Mouse (Mus musculus): ENCODE measurements around the gene Rpl32. TPM values are rescaled to one million over a fixed set of nuclear protein-coding genes. Genes with fewer than 3 reads are reported as not detected.
"Not testable (repeated sequence)": the region's sequence is repeated elsewhere in the genome, so short reads cannot be mapped to it uniquely, and the experiment has no call there.

Gene Rpl32
- total RNA-seq, 1 experiment: 3,173 TPM

DNA sequence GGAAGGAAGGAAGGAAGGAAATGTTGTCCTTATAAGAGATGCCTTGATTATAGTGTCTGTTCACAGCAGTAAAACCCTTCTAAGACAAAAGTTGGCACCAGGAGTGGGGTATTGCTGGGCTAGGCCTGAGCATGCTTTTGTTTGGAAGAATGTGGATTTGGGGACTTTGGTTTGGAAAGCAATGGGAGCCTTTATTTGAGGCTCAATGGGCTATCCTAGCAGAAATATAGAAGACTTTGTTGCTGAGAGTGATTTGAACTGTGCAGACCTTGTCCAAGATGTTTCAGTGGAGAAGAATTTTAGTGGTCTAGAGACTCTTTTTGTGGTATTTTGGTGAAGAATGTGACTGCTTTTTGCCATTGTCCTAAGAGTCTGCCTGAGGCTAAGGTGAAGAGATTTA is 25.3 kb upstream of the Rpl32 start:
- Histone ChIP-seq H3K9me3 (ENCODE audit: control insufficient read depth, insufficient read depth, low read depth, low read length) (no peaks in the 10 kb centered on the region), H3K27ac (ENCODE audit: insufficient read depth, low read depth, low read length, poor library complexity, severe bottlenecking) (no peak overlapping the region), H3K9ac (ENCODE audit: insufficient read depth, low read depth, low read length, poor library complexity, severe bottlenecking) (no peak overlapping the region), H3K4me1 (ENCODE audit: control insufficient read depth in 2 of 2, insufficient read depth in 2 of 2, low read length in 2 of 2, poor library complexity in 1 of 2) (peaks cover 0 to 7% of the 10 kb centered on the region in 2 experiments; a peak in 1 of 4 replicates), H3K36me3 (ENCODE audit: control insufficient read depth, insufficient read depth, low read length, poor library complexity, severe bottlenecking) (no peaks in the 10 kb centered on the region), H3K4me3 (ENCODE audit: insufficient read depth in 1 of 2, low read depth in 1 of 2, low read length in 2 of 2, poor library complexity in 1 of 2, severe bottlenecking in 1 of 2) (no peak overlapping the region)
- TF ChIP-seq ZC3H11A (IDR thresholded peaks at IDR 0.05; ENCODE audit: borderline replicate concordance, low read depth, low read length): no peak
- TF ChIP-seq HCFC1 (IDR thresholded peaks at IDR 0.05; ENCODE audit: borderline replicate concordance, insufficient read depth, low read length): no peak
- no peak for TF ChIP-seq MAFK (IDR thresholded peaks at IDR 0.05; ENCODE audit: insufficient read depth, low read depth, low read length)
- no peak for TF ChIP-seq CHD2 (IDR thresholded peaks at IDR 0.05; ENCODE audit: low read depth, low read length)
- TF ChIP-seq ZNF384 (IDR thresholded peaks at IDR 0.05; ENCODE audit: low read depth, low read length): no peak
- in situ Hi-C loops (cut with MboI; ENCODE audit: low sequenced_read_pairs in 2 of 2, unreplicated experiment in 2 of 2): no loop called here
- no peak for DNase-seq (ENCODE audit: low read depth, low spot score)

GRCm38 (mm10) chr6:115832152-115832850 is 23.8 kb upstream of the Rpl32 start:
- no peak overlapping the region for H3K27ac ChIP-seq (ENCODE audit: insufficient read depth, low read depth, low read length, poor library complexity, severe bottlenecking)
- no peak for TF ChIP-seq CHD2 (IDR thresholded peaks at IDR 0.05; ENCODE audit: low read depth, low read length)
- no peak for TF ChIP-seq MAFK (IDR thresholded peaks at IDR 0.05; ENCODE audit: insufficient read depth, low read depth, low read length)
- no peak for TF ChIP-seq ZC3H11A (IDR thresholded peaks at IDR 0.05; ENCODE audit: borderline replicate concordance, low read depth, low read length)
- TF ChIP-seq HCFC1 (IDR thresholded peaks at IDR 0.05; ENCODE audit: borderline replicate concordance, insufficient read depth, low read length): no peak
- TF ChIP-seq ZNF384 (IDR thresholded peaks at IDR 0.05; ENCODE audit: low read depth, low read length): no peak
- in situ Hi-C loops (cut with MboI; ENCODE audit: low sequenced_read_pairs in 2 of 2, unreplicated experiment in 2 of 2): no loop called here
- no peaks in the 10 kb centered on the region for H3K9me3 ChIP-seq (ENCODE audit: control insufficient read depth, insufficient read depth, low read depth, low read length)
- DNase-seq (ENCODE audit: low read depth, low spot score): no peak
- H3K36me3 ChIP-seq (ENCODE audit: control insufficient read depth, insufficient read depth, low read length, poor library complexity, severe bottlenecking): no peaks in the 10 kb centered on the region
- H3K4me1 ChIP-seq (ENCODE audit: control insufficient read depth in 2 of 2, insufficient read depth in 2 of 2, low read length in 2 of 2, poor library complexity in 1 of 2): peaks cover 0 to under 1% of the 10 kb centered on the region in 2 experiments; a peak in 1 of 4 replicates
- no peak overlapping the region for H3K9ac ChIP-seq (ENCODE audit: insufficient read depth, low read depth, low read length, poor library complexity, severe bottlenecking)
- H3K4me3 ChIP-seq (ENCODE audit: insufficient read depth in 1 of 2, low read depth in 1 of 2, low read length in 2 of 2, poor library complexity in 1 of 2, severe bottlenecking in 1 of 2): no peak overlapping the region

DNA sequence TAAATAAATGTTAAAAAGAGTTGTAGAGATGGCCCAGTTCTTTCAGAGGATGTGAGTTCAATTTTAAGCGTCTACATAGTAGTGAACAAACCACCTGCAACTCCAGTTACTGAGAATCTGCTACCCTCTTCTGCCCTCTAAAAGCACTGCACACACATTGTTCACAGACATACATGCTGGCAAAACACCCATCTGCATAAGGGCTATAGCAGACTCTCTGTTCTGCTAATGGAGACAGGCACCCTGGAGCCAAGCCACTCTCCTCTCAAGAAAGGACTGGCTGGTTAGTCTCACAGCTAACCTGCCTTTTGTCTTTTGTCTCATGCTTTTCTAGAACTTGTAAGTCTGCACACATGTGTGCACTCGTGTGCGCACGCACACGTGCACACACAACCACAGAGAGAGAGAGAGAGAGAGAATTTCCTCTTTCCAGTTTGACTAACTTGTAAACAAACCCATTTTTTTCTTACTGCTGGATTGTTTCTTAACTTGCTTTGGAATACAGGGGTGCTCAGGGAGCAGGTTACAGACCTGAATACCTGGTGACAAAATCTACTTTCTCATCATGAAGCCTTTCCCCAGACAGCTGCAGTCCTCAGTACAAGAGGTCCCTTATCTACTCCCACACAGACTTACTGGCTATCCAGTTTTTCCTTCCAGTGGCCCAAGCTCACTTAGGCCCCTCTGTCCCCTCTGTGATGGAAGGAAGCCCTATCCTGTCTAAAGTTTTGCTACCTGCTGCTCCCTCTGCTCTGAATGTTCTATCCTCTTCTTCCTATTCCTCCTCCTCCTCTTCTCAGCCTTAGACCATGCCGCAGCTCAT is 22.4 kb upstream of the Rpl32 start:
- H3K4me3 ChIP-seq (ENCODE audit: insufficient read depth in 1 of 2, low read depth in 1 of 2, low read length in 2 of 2, poor library complexity in 1 of 2, severe bottlenecking in 1 of 2): no peak overlapping the region
- no peaks in the 10 kb centered on the region for H3K4me1 ChIP-seq (ENCODE audit: control insufficient read depth in 2 of 2, insufficient read depth in 2 of 2, low read length in 2 of 2, poor library complexity in 1 of 2)
- H3K36me3 ChIP-seq (ENCODE audit: control insufficient read depth, insufficient read depth, low read length, poor library complexity, severe bottlenecking): no peaks in the 10 kb centered on the region
- no peak overlapping the region for H3K27ac ChIP-seq (ENCODE audit: insufficient read depth, low read depth, low read length, poor library complexity, severe bottlenecking)
- H3K9me3 ChIP-seq (ENCODE audit: control insufficient read depth, insufficient read depth, low read depth, low read length): no peaks in the 10 kb centered on the region
- TF ChIP-seq MAFK (IDR thresholded peaks at IDR 0.05; ENCODE audit: insufficient read depth, low read depth, low read length) (no peak), ZNF384 (IDR thresholded peaks at IDR 0.05; ENCODE audit: low read depth, low read length) (no peak), CHD2 (IDR thresholded peaks at IDR 0.05; ENCODE audit: low read depth, low read length) (no peak), ZC3H11A (IDR thresholded peaks at IDR 0.05; ENCODE audit: borderline replicate concordance, low read depth, low read length) (no peak), HCFC1 (IDR thresholded peaks at IDR 0.05; ENCODE audit: borderline replicate concordance, insufficient read depth, low read length) (no peak)
- in situ Hi-C loops (cut with MboI; ENCODE audit: low sequenced_read_pairs in 2 of 2, unreplicated experiment in 2 of 2): no loop called here
- H3K9ac ChIP-seq (ENCODE audit: insufficient read depth, low read depth, low read length, poor library complexity, severe bottlenecking): no peak overlapping the region
- DNase-seq (ENCODE audit: low read depth, low spot score): no peak

DNA sequence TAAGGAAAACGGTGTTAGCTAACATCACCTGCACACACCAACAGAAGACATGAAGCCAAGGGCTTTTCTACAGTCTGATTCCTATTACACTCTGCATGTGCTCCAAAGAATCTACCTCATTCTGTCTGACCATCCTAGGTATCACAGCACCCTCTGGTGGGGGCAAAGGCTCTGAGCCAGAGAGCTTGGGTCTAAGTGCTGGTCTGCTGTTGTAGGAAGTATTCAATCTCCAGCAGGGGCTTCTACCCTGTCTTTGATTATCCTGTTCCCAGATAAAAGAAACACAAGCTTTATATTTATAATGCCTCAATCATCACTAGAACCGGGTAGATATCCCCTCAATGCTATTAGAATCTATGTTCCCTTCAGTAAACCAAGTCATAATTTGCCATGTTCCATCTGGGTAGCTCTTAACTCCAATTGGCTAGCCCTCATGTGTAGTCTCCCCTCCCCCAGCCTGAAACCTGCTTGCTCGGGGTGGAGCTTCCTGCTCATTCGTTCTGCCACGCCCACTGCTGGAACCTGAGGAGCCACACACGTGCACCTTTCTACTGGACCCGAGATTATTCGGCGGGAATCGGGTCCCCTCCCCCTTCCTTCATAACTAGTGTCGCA is 15.4 kb upstream of the Rpl32 start:
- DNase-seq (ENCODE audit: low read depth, low spot score): peak; percentile 43
- H3K9ac ChIP-seq (ENCODE audit: insufficient read depth, low read depth, low read length, poor library complexity, severe bottlenecking); in situ Hi-C loops (cut with MboI; ENCODE audit: low sequenced_read_pairs in 2 of 2, unreplicated experiment in 2 of 2): not testable (repeated sequence)

More for the DNA sequence above, 15.4 kb upstream of the Rpl32 start:
- not testable (repeated sequence) for H3K9me3 ChIP-seq (ENCODE audit: control insufficient read depth, insufficient read depth, low read depth, low read length); H3K36me3 ChIP-seq (ENCODE audit: control insufficient read depth, insufficient read depth, low read length, poor library complexity, severe bottlenecking); H3K4me1 ChIP-seq (ENCODE audit: control insufficient read depth in 2 of 2, insufficient read depth in 2 of 2, low read length in 2 of 2, poor library complexity in 1 of 2); H3K27ac ChIP-seq (ENCODE audit: insufficient read depth, low read depth, low read length, poor library complexity, severe bottlenecking); H3K4me3 ChIP-seq (ENCODE audit: insufficient read depth in 1 of 2, low read depth in 1 of 2, low read length in 2 of 2, poor library complexity in 1 of 2, severe bottlenecking in 1 of 2)

Data from ES-E14 (cell line).